Mouse (Mus musculus): ENCODE measurements around the gene Rbm47.

DNA sequence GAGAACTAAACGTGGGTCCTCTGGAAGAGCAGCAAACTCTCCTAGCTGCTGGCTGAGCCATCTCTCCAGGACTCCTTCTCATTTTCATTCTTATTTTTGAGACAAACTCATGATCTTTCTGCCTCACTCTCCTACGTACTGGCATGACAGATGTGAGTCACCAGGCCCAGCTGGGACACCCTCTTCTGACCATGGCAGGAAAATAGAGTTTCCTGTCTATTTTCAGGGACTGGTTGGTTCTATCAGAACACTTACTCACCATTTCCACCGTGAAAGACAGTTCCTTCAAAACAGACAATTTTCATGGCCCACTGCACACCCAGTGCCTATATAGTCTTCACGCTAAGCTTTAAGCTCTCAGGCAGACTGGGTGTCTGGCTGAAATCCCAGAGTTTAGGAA lies 35.7 kb downstream of the Rbm47 start:
- TF ChIP-seq CTCF (IDR thresholded peaks at IDR 0.05) (no peak), EP300 (IDR thresholded peaks at IDR 0.05) (no peak)

All from lung, postnatal 0 days (tissue).